Mouse (Mus musculus): ENCODE results near the gene Tet2.

DNA sequence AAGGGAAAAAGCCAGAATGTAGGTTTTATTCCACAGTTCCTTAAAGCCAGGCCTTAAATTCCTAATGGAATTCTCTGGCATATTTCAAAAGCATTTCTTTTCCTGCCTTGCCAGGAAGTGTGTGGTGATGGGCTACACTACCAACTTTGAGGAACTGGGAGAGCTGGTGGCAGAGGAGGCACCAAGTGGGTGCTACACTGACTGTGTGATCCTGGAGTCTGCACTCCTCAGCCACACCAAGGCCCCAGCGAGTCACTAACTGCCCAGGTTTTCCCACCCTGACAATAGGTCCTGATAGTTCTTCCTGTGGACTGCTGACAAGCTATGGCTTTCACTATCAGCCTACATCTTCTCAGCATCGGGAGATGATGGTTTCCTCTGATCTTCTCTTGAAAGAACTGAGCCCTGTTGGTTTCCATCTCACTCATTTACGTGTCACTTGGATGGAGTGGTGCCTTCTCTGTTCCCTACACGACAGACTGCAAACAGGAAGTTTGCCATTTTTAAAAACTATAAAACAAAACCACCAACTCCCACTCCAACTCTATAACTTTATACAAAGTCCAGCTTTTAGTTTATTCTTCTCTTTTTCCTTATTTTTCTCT lies 18.7 kb downstream of the Tet2 start:
- TF ChIP-seq CTCF (IDR thresholded peaks at IDR 0.05) (no peak), EP300 (IDR thresholded peaks at IDR 0.05; ENCODE audit: insufficient read depth, low read depth, low read length) (no peak), POLR2A (IDR thresholded peaks at IDR 0.05; ENCODE audit: insufficient read depth, low read depth, low read length) (no peak)

All from heart, adult 2 months (tissue).